Mouse (Mus musculus): ENCODE results near the gene Xlr4c. TPM values are rescaled to one million over a fixed set of nuclear protein-coding genes. Genes with fewer than 3 reads are reported as not detected.

Xlr4c gene
- polyA plus RNA-seq, 1 experiment from 2014 or later, result not detected

Other genes with a start within 250 kb of the Xlr4c start
- 0.08 TPM in 1 of 2 replicates, not detected in the other for gene Pnma5, start 206.0 kb downstream of the Xlr4c start, polyA plus RNA-seq (2015; fragmentation: Nextera tagmentation; extraction: Ambion mirVana)
- 0.17 and 0.18 TPM in 2 replicates for gene Pnma3, start 178.3 kb downstream of the Xlr4c start, polyA plus RNA-seq (2015; fragmentation: Nextera tagmentation; extraction: Ambion mirVana)
- gene Xlr4a, start 160.7 kb downstream of the Xlr4c start, polyA plus RNA-seq (2015; fragmentation: Nextera tagmentation; extraction: Ambion mirVana), result 0.87 and 2.5 TPM in 2 replicates
- 2.2 and 4.1 TPM in 2 replicates for gene Xlr3a, start 146.0 kb downstream of the Xlr4c start, polyA plus RNA-seq (2015; fragmentation: Nextera tagmentation; extraction: Ambion mirVana)
- gene Gm14685, start 126.1 kb downstream of the Xlr4c start, polyA plus RNA-seq (2015; fragmentation: Nextera tagmentation; extraction: Ambion mirVana), result 0.11 and 0.14 TPM in 2 replicates
- gene Xlr5b, start 94.3 kb downstream of the Xlr4c start, polyA plus RNA-seq (2015; fragmentation: Nextera tagmentation; extraction: Ambion mirVana), result not detected in 2 replicates
- gene DXBay18, start 93.7 kb downstream of the Xlr4c start, polyA plus RNA-seq (2015; fragmentation: Nextera tagmentation; extraction: Ambion mirVana), result not detected in 2 replicates
- gene Spin2d, start 66.1 kb downstream of the Xlr4c start, polyA plus RNA-seq (2015; fragmentation: Nextera tagmentation; extraction: Ambion mirVana), result not detected in 2 replicates
- 9.5 and 10.6 TPM in 2 replicates for gene Xlr3b, start 50.9 kb downstream of the Xlr4c start, polyA plus RNA-seq (2015; fragmentation: Nextera tagmentation; extraction: Ambion mirVana)
- gene Xlr4b, start 28.8 kb downstream of the Xlr4c start, polyA plus RNA-seq (2015; fragmentation: Nextera tagmentation; extraction: Ambion mirVana), result 0.48 and 1.2 TPM in 2 replicates
- 11.7 and 11.9 TPM in 2 replicates for gene F8a, start 14.8 kb downstream of the Xlr4c start, polyA plus RNA-seq (2015; fragmentation: Nextera tagmentation; extraction: Ambion mirVana)
- not detected in 2 replicates for gene Xlr3c, start 22.3 kb upstream of the Xlr4c start, polyA plus RNA-seq (2015; fragmentation: Nextera tagmentation; extraction: Ambion mirVana)
- gene Xlr5a, start 49.8 kb upstream of the Xlr4c start, polyA plus RNA-seq (2015; fragmentation: Nextera tagmentation; extraction: Ambion mirVana), result 0.17 TPM in 1 of 2 replicates, not detected in the other
- gene Xlr5c, start 49.8 kb upstream of the Xlr4c start, polyA plus RNA-seq (2015; fragmentation: Nextera tagmentation; extraction: Ambion mirVana), result not detected in 2 replicates
- gene Gm45015, start 93.7 kb upstream of the Xlr4c start, polyA plus RNA-seq (2015; fragmentation: Nextera tagmentation; extraction: Ambion mirVana), result not detected in 2 replicates
- 13.3 and 13.5 TPM in 2 replicates for gene Zfp275, start 99.5 kb upstream of the Xlr4c start, polyA plus RNA-seq (2015; fragmentation: Nextera tagmentation; extraction: Ambion mirVana)
- gene Gm18336, start 155.6 kb upstream of the Xlr4c start, polyA plus RNA-seq (2015; fragmentation: Nextera tagmentation; extraction: Ambion mirVana), result not detected in 2 replicates
- gene Zfp92, start 168.0 kb upstream of the Xlr4c start, polyA plus RNA-seq (2015; fragmentation: Nextera tagmentation; extraction: Ambion mirVana), result 0.09 and 0.19 TPM in 2 replicates
- gene Trex2, start 192.2 kb upstream of the Xlr4c start, polyA plus RNA-seq (2015; fragmentation: Nextera tagmentation; extraction: Ambion mirVana), result not detected in 2 replicates
- gene Haus7, start 215.9 kb upstream of the Xlr4c start, polyA plus RNA-seq (2015; fragmentation: Nextera tagmentation; extraction: Ambion mirVana), result 64.4 and 66.9 TPM in 2 replicates
- 155 and 183 TPM in 2 replicates for gene Bgn, start 240.5 kb upstream of the Xlr4c start, polyA plus RNA-seq (2015; fragmentation: Nextera tagmentation; extraction: Ambion mirVana)